Mouse (Mus musculus) thymus, postnatal 14 days (tissue): ENCODE results near the gene Fam178b.

Experiments used
- DNase-seq: peaks from one replicate; pipeline ENCODE4 v3.0.0; 2021

The Fam178b gene

GRCm38 (mm10) chr1:36682620-36683355, at the start of gene Fam178b:
TSS of gene Fam178b (minus strand) at chr1:36683183.
- DNase-seq = no peak

DNA sequence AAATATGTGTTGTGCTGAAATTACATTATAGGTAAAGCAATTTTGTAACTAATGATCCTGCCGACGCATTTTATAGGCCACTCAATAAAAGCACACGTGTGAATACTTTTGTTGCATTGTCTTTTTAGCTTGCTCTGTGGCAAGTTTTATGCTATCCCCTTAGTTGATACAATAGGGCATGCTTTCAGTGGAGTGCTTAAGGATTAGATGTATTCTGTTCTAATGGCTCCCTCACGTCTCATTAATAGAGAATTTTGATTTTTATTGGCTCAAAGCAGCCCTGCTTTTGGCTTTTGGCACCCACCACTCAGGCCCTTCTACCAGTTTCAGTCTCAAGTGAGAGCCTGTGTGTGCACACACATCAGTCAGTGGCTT, 41.1 kb upstream of the Fam178b start:
- DNase-seq = no peak

GRCm38 (mm10) chr1:36723146-36724056, 40.4 kb upstream of the Fam178b start:
- peak; percentile 43 for DNase-seq

DNA sequence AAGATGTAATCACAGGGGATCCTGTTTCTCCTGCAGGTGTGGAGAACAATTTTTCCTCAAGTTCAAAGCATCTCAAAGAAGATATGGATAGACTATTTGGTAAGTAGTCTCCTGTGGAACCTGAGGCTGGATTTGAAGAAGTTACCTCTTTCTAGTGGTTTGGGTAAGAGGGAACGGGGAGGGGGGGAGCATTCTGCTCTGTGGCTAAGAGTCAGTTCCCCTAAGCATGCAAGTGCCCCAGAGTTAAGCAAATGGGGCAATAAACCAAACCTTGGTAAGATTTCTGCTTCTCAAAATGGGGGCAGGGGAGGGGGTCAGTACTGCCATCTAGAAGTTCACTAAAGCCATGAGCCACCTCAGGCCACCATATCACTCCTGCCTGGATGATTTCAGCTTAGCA, 35.8 kb upstream of the Fam178b start:
- no peak for DNase-seq

DNA sequence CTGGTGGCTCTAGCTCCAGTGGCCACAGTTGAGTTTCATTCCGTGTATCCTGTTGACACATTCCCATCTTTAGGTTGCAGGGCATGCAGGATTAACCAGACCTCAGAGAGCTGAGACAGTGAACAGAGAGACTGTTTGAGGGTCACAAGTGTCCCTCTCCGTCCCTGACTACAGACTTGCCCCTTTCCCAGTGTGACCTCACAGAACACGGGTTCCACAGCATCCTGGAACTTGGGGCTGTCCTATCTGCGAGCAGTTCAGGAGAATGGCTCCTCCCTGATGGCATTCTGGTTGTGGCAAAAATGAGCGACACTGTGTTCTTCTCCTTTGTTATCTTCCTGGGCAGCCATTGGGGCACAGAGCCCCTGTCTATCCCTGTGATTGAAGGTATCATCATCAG, 31.3 kb upstream of the Fam178b start, which contains the start of gene Actr1b:
Gene Actr1b (minus strand): TSS at position 112 of the 400 bp plus-strand sequence.
- no peak for DNase-seq

GRCm38 (mm10) chr1:36711104-36711503, 28.1 kb upstream of the Fam178b start:
- DNase-seq = no peak

DNA sequence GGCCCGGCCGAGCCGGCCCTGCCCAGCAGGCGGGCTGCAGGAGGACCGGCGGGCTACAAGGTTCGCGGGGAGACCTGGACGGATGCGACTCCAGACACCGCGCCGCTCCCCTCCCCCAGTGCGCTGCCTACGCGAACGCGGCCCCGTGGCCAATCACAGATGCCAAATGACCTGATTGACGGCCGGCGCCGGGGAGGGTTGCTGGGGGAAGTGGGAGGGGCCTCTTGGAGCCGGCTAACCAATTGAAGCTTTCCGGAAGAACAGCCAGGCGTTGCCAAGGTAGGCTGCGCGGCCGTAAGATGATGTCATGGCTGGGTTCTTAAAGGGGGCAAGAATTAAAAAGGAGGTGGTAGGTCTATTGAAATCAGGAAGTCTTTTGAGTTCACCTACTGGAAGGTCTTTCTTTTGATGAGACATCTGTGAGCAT, 26.9 kb upstream of the Fam178b start, which contains the start of gene 4933424G06Rik:
Gene 4933424G06Rik (plus strand): TSS at position 296 of the 427 bp plus-strand sequence.
- peak; percentile 99 for DNase-seq

DNA sequence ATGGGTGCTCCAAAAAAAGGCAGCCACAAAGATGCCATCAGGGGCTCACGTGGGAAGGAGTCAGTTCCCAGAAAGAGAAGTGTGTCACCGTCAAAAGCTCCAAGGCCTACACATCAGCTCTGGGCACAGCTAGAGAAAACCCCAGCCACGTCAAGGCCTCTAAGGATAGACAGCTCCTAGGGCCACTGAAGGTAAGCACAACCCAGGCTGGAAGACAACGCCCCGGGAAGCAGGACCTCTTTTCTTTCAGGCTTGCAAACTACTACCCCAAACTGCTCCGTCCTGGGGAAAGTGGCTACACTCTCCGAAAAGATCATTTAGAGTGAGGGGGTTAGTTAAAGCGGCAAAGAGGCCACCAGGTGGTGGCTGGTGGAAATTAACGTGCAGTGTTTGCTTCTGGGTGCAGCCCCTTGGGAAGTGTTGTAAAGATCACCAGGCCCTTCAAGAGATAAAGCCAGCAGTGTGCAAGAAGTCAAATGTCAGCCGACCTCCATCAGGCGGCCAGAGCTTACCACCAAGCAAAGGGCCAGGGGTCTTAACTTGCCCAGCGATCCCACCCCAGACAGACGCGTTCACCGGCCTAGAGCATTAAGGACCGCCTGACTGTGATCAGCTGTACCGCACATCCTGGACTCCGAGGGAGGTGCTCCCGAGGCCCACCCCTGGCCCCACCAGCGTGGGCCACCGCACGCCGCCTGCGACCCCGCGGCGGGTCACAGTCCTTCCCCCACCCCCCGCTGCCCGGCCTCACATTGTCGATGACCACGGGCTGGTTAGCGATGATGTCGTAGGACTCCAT, 26.3 kb upstream of the Fam178b start:
- DNase-seq = peak; percentile 67

DNA sequence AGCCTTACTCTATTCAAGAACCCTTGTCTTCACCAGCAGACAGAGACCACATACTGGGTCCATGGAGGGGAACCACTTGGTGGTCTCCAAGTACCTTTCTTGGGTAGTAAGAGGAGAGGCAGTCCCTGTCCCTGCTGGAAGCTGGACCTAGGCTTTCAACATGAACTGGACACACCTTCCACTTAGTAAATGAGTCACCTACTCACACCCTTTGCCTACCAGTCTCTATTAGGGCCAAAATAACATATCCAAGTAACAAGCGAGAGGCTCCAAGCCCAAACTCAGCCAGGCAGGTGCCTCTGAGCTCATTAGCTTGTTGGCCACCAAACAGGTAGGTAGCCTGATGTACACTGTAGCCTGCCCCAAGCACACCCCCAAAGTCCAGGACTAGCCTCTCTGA, 25.6 kb upstream of the Fam178b start:
- no peak for DNase-seq

DNA sequence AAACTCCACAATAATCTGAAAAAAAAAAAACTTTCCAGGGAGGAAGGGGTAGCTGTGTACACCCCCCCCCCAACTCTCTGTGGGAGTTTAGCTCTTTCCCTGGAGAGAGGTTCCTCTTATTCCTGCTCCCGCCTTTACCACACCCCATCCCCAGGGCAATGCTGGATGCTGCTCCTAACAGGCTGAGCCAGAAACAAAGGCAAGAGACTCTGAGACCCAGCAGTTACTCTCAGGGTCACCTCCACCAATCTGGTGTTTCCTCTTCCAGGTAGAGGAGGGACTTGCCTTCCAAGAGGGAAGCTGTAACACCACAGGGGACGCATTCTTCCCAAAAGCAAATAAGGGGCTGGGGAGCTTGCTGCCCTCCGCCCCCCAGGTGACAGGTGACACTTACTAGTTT, 24.8 kb upstream of the Fam178b start:
- DNase-seq = no peak

DNA sequence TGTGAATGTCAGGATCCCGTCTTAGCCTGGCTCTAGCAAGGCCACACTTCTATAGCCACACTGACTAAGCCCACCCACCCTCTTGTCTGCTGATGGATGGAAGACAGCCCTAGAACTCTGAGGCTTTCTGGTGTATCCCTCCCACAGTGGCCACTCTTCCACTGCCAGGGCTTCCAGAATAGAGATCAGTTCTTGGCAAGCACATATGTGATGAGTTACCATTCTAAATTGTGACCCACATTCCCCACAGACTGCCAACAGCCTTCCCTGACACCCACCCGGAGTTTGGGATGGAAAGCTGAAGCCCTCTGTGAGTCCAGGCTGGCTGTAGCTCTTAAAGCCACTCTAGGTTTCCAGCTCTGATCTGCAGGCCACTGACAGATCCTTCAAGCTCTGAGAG, 24.2 kb upstream of the Fam178b start:
- no peak for DNase-seq

- no peak for DNase-seq
Measured at GRCm38 (mm10) chr1:36697030-36697429, 14.0 kb upstream of the Fam178b start.

DNA sequence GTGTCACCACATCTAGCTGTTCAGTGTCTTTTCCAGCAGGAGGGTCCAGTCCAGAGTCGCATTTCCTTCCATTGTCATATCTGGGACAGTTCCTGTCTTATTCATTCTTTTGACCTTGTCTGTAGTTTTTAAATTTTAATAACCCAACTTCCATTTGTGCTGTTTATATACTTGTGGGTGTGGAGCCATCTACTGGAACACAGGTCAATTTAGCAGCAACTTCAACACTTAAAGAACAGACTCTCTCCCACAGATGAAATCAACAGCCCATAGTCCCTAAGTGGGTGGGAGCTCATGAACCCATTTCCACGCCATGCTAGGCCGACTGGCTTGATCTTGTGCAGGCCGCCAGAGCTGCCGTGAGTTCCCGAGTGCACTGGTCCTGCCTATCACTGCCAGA, 13.4 kb upstream of the Fam178b start:
- DNase-seq = no peak

GRCm38 (mm10) chr1:36694871-36695270, 11.9 kb upstream of the Fam178b start:
- DNase-seq = no peak

GRCm38 (mm10) chr1:36691271-36692155, 8.5 kb upstream of the Fam178b start, which contains the start of gene Cox5b:
TSS of gene Cox5b (plus strand) at chr1:36691449.
- DNase-seq = peak; percentile 97

DNA sequence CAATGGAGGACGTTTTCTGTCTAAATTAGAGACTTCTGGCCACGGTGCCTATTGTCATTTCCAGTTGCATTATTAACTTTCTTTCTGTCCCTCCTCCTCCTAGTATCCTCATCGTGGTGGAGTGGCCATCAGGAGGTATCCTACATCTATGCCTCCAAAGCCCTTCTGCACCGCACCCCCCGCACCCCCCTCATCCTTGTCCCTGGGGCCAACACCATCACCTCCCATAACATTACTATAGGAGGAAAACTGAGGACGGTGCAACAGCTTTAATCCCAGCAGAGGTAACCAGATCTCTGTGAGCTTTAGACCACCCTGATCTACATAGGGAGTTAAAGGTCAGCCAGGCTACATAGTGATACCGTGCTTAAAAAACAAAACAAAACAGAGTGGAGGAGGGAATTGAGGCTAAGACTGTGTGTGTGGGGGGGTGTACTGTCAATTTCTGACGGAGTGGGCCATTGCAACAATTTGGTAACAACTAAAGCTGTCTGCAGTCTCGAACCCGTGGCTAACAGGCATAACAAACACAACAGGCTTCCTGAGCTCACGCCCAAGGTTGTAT, 7.8 kb upstream of the Fam178b start:
- DNase-seq = peak; percentile 33

- DNase-seq = peak; percentile 77
Measured at GRCm38 (mm10) chr1:36683810-36684467, 956 bp upstream of the Fam178b start.

GRCm38 (mm10) chr1:36680893-36681292, 2.1 kb downstream of the Fam178b start:
- no peak for DNase-seq

DNA sequence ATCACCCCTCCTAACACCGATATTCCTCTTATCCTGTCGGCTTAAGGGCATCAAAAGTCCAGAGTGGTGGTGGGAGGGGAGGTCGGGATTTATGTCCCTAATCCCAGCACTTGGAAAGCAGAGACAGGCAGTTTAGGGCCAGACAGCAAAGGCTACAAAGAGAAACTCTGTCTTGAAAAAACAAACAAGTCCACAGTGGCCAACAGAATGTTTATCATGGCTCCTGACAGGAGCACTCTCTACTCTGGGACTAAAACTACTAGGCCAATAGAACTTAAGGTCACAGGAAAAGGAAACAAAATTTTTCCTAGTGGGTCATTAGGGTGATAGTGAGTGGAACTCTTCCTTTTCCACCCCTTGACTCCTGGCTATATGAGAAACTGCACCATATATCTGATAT, 8.0 kb downstream of the Fam178b start:
- no peak for DNase-seq

- DNase-seq = no peak
Measured at GRCm38 (mm10) chr1:36672648-36673350, 10.2 kb downstream of the Fam178b start.
